Mouse (Mus musculus): ENCODE data around the gene Ikzf3. TPM values are rescaled to one million over a fixed set of nuclear protein-coding genes. Genes with fewer than 3 reads are reported as not detected.

The Ikzf3 gene
- polyA plus RNA-seq (2012; rRNA removed; ENCODE audit: low replicate concordance): 1.4 and 3.0 TPM in 2 replicates

DNA sequence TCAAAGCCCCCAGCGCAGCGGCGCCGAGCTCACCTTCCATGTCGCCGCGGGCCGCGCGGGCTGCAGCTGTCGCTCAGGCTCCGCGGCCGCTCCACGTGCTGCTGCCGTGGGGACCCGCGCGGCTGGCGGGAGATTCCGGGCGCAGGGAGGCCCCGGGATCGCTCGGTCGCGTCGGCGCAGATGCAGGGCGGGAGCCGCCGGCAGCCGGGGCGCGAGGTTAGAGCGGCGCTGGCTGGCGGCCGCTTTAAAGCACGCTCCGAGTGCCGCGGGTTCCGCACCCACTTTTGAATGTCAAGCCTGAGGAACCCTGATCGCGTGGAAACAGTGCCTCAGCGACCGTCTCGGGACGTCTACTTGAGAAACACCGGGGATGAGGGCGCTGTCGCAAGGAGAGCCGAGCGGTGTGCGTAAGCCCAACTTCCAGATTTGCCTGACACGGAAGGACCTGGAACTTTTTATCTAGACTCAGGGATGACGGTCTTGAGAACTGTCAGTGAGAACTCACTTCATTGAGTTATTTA is at the start of gene Ikzf3:
TSS of gene Ikzf3 (minus strand) at position 321 of the 521 bp plus-strand sequence.

DNA sequence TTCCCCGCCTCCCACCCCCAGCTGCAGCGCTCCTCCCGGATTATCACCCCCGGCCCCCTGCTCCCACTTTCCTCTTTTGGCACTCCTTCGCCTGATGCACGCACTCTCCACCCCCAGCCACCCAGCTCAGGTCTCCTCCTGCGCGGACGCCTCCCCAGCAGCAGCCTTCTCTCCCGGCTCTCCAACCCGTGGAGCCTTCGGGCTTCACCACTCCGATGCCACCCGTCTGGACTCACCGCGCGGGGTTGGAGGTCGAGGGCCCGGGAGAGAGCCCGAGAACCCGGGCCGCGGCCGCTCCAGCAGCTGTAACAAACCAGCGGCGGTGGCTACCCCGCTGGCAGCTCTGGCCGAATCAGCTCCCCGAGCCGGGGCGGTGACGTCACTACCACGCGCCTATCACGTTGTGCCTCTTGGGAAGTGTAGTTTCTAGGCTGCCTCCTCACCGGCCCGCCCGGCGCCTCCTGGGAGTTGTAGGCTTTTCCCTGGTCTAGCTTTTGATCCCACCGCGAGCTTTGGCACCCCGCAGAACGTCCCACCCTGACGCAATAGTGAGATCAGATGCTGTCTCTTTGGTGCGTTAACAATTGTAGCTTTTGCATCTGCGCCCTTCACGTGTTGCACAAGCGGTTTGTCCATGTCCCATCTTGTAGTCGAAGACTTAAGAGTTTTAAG is 41.2 kb upstream of the Ikzf3 start, which contains the start of gene Ormdl3:
TSS of gene Ormdl3 (minus strand) at position 477 of the 672 bp plus-strand sequence.

GRCm38 (mm10) chr11:98550975-98551828 is 5.4 kb upstream of the Ikzf3 start, which contains the start of gene Zpbp2:
Gene Zpbp2 (plus strand): TSS chr11:98551097.

DNA sequence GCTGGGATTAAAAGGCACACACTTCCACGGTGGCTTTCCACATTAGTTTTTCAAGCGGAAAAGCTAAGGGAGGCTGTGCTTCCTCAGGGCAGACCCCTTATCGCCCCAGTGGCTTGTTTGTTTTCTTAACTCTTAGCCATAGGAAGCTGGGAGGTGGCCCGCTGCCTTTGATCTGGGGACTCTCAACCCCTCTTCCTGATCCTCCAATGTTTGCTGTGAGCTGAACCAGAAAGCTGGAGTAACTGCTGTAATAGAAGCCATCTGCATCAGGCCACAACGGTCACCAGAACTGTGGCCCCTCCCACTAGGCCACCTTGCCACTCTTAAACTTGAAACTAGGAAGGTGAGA is 99.6 kb downstream of the Ikzf3 start, which contains the start of gene Grb7:
TSS of gene Grb7 (plus strand) at position 182 of the 349 bp plus-strand sequence.

DNA sequence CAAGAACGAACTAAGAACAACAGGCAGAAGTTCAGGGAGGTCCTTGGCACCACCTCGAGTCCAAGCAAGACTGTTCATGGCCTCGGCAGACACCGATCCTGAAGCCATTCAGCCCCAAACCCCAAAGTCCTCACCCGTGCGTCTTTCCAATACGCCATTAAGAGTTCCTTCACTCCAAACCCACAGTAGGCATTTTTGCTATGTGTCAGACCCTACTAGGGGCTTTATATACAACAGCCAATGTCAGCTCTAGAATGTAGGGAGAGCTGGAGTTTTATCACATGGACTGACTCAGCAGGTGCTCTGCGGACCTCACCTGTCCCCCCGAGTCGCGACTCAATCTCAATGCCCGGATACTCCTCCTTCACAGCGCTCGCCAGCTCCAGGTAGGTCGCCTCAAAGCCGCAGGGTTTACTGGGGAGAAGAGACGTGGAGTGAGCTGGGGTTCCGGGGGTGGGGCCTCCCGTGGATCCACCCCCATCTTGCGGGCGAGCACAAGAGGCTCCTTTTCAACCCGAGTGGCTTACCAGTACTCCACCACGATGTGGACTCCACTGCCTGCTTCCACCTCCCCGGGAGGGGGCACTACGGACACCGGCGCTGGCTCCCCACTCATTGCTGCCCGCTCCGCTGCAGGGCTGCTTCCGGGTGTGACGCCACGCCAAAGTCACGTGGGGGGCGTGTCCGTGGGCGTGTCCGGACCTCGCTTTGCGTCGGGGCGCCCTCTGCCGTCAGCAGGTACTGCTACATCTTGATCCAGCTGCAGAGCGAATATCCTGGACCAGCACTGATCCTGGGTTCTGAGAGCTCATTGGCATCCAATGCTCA is 107.3 kb downstream of the Ikzf3 start, which contains the start of gene Mien1:
TSS of gene Mien1 (minus strand) at position 661 of the 828 bp plus-strand sequence.

Other genes with a start within 250 kb of the Ikzf3 start
- gene Neurod2, start 216.4 kb downstream of the Ikzf3 start, polyA plus RNA-seq (2012; rRNA removed; ENCODE audit: low replicate concordance): 0.05 TPM in 2 replicates
- 281 and 423 TPM in 2 replicates for gene Ppp1r1b, start 197.6 kb downstream of the Ikzf3 start, polyA plus RNA-seq (2012; rRNA removed; ENCODE audit: low replicate concordance)
- gene Stard3, start 187.7 kb downstream of the Ikzf3 start, polyA plus RNA-seq (2012; rRNA removed; ENCODE audit: low replicate concordance): 79.1 and 84.7 TPM in 2 replicates
- gene Tcap, start 162.2 kb downstream of the Ikzf3 start, polyA plus RNA-seq (2012; rRNA removed; ENCODE audit: low replicate concordance): 1.00 and 1.1 TPM in 2 replicates
- 0.09 and 0.42 TPM in 2 replicates for gene Pnmt, start 159.6 kb downstream of the Ikzf3 start, polyA plus RNA-seq (2012; rRNA removed; ENCODE audit: low replicate concordance)
- 46.9 and 54.7 TPM in 2 replicates for gene Pgap3, start 145.5 kb downstream of the Ikzf3 start, polyA plus RNA-seq (2012; rRNA removed; ENCODE audit: low replicate concordance)
- gene Erbb2, start 133.6 kb downstream of the Ikzf3 start, polyA plus RNA-seq (2012; rRNA removed; ENCODE audit: low replicate concordance): 55.2 and 91.0 TPM in 2 replicates
- 31.2 and 41.0 TPM in 2 replicates for gene Mien1, start 107.0 kb downstream of the Ikzf3 start, polyA plus RNA-seq (2012; rRNA removed; ENCODE audit: low replicate concordance)
- 94.7 and 98.7 TPM in 2 replicates for gene Grb7, start 99.6 kb downstream of the Ikzf3 start, polyA plus RNA-seq (2012; rRNA removed; ENCODE audit: low replicate concordance)
- gene Zpbp2, start 5.1 kb upstream of the Ikzf3 start, polyA plus RNA-seq (2012; rRNA removed; ENCODE audit: low replicate concordance): 0.18 TPM in 1 of 2 replicates, not detected in the other
- 58.2 and 142 TPM in 2 replicates for gene Ormdl3, start 41.3 kb upstream of the Ikzf3 start, polyA plus RNA-seq (2012; rRNA removed; ENCODE audit: low replicate concordance)
- gene Lrrc3c, start 52.3 kb upstream of the Ikzf3 start, polyA plus RNA-seq (2012; rRNA removed; ENCODE audit: low replicate concordance): not detected in 2 replicates
- not detected in 2 replicates for gene Gm12355, start 79.6 kb upstream of the Ikzf3 start, polyA plus RNA-seq (2012; rRNA removed; ENCODE audit: low replicate concordance)
- not detected in 2 replicates for gene Gsdma3, start 80.3 kb upstream of the Ikzf3 start, polyA plus RNA-seq (2012; rRNA removed; ENCODE audit: low replicate concordance)
- gene Gsdma2, start 100.7 kb upstream of the Ikzf3 start, polyA plus RNA-seq (2012; rRNA removed; ENCODE audit: low replicate concordance): 0.38 and 44.1 TPM in 2 replicates
- 0.23 and 0.46 TPM in 2 replicates for gene Gsdma, start 118.3 kb upstream of the Ikzf3 start, polyA plus RNA-seq (2012; rRNA removed; ENCODE audit: low replicate concordance)
- gene Psmd3, start 136.5 kb upstream of the Ikzf3 start, polyA plus RNA-seq (2012; rRNA removed; ENCODE audit: low replicate concordance): 152 and 167 TPM in 2 replicates
- 0.13 TPM in 1 of 2 replicates, not detected in the other for gene Csf3, start 155.2 kb upstream of the Ikzf3 start, polyA plus RNA-seq (2012; rRNA removed; ENCODE audit: low replicate concordance)
- gene Med24, start 183.4 kb upstream of the Ikzf3 start, polyA plus RNA-seq (2012; rRNA removed; ENCODE audit: low replicate concordance): 51.4 and 68.3 TPM in 2 replicates
- 78.1 and 149 TPM in 2 replicates for gene Thra, start 194.6 kb upstream of the Ikzf3 start, polyA plus RNA-seq (2012; rRNA removed; ENCODE audit: low replicate concordance)
- gene Nr1d1, start 229.3 kb upstream of the Ikzf3 start, polyA plus RNA-seq (2012; rRNA removed; ENCODE audit: low replicate concordance): 91.9 and 211 TPM in 2 replicates
- gene Msl1, start 249.5 kb upstream of the Ikzf3 start, polyA plus RNA-seq (2012; rRNA removed; ENCODE audit: low replicate concordance): 24.9 and 48.0 TPM in 2 replicates